ENCODE assay signal across 8 mouse cellular contexts in genomic region chr12:76071935-76072849, GRCm38 (mm10).
DNase-seq lines count a peak whose midpoint lies in the region; ATAC-seq and TF ChIP-seq lines count a peak whose summit lies in the region.

No protein-coding gene starts in this region.

- ATAC-seq in kidney, embryonic 15.5 days (replicated peaks; ENCODE audit: low FRiP score) = peak; percentile 52; the same call in 1 of the 2 replicates
- ATAC-seq in neural tube, embryonic 13.5 days (ENCODE audit: low read depth) = no peak

- TF ChIP-seq POLR2A in kidney, adult 2 months (IDR thresholded peaks at IDR 0.05; ENCODE audit: low read depth, low read length) = no peak

- peaks cover 13% of the 10 kb centered on the region for H3K36me3 ChIP-seq in kidney, adult 2 months (ENCODE audit: control insufficient read depth, insufficient read depth, low read length)
- peaks cover 40% of the 10 kb centered on the region for H3K36me3 ChIP-seq in kidney, embryonic 15.5 days
- peaks cover 20% of the 10 kb centered on the region for H3K36me3 ChIP-seq in neural tube, embryonic 13.5 days

- WGBS in kidney, adult 2 months = 53% methylated on average over 19 of the region's 19 CpGs
- 23% methylated on average over 19 of the region's 19 CpGs for WGBS in kidney, embryonic 15.5 days
- 10% methylated on average over 19 of the region's 19 CpGs for WGBS in neural tube, embryonic 13.5 days

- H3K27ac ChIP-seq in kidney, adult 2 months (ENCODE audit: insufficient read depth, low read depth, low read length) = no peak overlapping the region
- H3K27ac ChIP-seq in kidney, embryonic 15.5 days = peak overlapping the region; percentile 41; the same call in 1 of the 2 replicates
- 0 out of 2 replicates have a peak overlapping the region, but pooled peaks have one; percentile 42 for H3K27ac ChIP-seq in neural tube, embryonic 13.5 days (replicated peaks)

- no peaks in the 10 kb centered on the region for H3K4me1 ChIP-seq in kidney, adult 2 months (ENCODE audit: control insufficient read depth, insufficient read depth, low read length)
- peaks cover 13% of the 10 kb centered on the region for H3K4me1 ChIP-seq in kidney, embryonic 15.5 days
- H3K4me1 ChIP-seq in neural tube, embryonic 13.5 days (replicated peaks) = peaks cover 17% of the 10 kb centered on the region

- H3K4me3 ChIP-seq in kidney, adult 2 months (ENCODE audit: insufficient read depth, low read depth, low read length) = no peak overlapping the region
- peak overlapping the region; percentile 23; the same call in 1 of the 2 replicates for H3K4me3 ChIP-seq in kidney, embryonic 15.5 days (replicated peaks)
- peak overlapping the region; percentile 8; the same call in 1 of the 2 replicates for H3K4me3 ChIP-seq in neural tube, embryonic 13.5 days

- no peaks in the 10 kb centered on the region for H3K9me3 ChIP-seq in kidney, embryonic 15.5 days (replicated peaks)
- no peaks in the 10 kb centered on the region for H3K9me3 ChIP-seq in neural tube, embryonic 13.5 days

- no peak overlapping the region for H3K9ac ChIP-seq in kidney, embryonic 15.5 days
- no peak overlapping the region for H3K9ac ChIP-seq in neural tube, embryonic 13.5 days

- no peak for TF ChIP-seq CTCF in kidney, adult 2 months (conservative IDR thresholded peaks at IDR 0.05; ENCODE audit: insufficient read depth, insufficient read length, low read depth, low read length)

- H3K27me3 ChIP-seq in kidney, adult 2 months (replicated peaks; ENCODE audit: control insufficient read depth, insufficient read depth, low read length) = no peaks in the 10 kb centered on the region
- no peaks in the 10 kb centered on the region for H3K27me3 ChIP-seq in kidney, embryonic 15.5 days
- H3K27me3 ChIP-seq in neural tube, embryonic 13.5 days = no peaks in the 10 kb centered on the region

- DNase-seq in kidney, adult 9 months = peak; percentile 19
- DNase-seq in kidney, adult 2 months = no peak
- DNase-seq in heart, adult 18-20 months = peak; percentile 38 to 41
- DNase-seq in natural killer cell, adult 2 months (ENCODE audit: low spot score in 2 of 2) = no peak
- no peak for DNase-seq in thymus, postnatal 4 days
- no peak for DNase-seq in ovary, postnatal 14 days (ENCODE audit: low spot score)

- H3K4me2 ChIP-seq in kidney, embryonic 15.5 days = peak overlapping the region; percentile 38
- H3K4me2 ChIP-seq in neural tube, embryonic 13.5 days = peak overlapping the region; percentile 33

Comparison
In these comparisons a context has a peak if more than half of its experiments do, and no peak if none do; other contexts are left out.
1. DNase-seq: peak in kidney, adult 9 months (single experiment) and heart, adult 18-20 months (2 of 2); none in kidney, adult 2 months (single experiment), natural killer cell, adult 2 months (0 of 2), thymus, postnatal 4 days (single experiment) and ovary, postnatal 14 days (single experiment).